Mouse (Mus musculus) layer of hippocampus, postnatal 10 days (tissue): ENCODE data around the gene Dhx36. TPM values are rescaled to one million over a fixed set of nuclear protein-coding genes. Genes with fewer than 3 reads are reported as not detected.

Experiments used
- DNase-seq, 2 experiments: peaks; one replicate each; pipeline ENCODE4 v3.0.0; 2021; ENCODE audit warnings: low spot score in 2 of 2
- total RNA-seq, 2 experiments: library from RNA; stranded (reverse); gene quantifications; 2 replicates each; pipeline ENCODE4 v1.2.3; 2021

The Dhx36 gene
- total RNA-seq, 2 experiments from 2014 or later: 59.7 to 62.4 TPM

DNA sequence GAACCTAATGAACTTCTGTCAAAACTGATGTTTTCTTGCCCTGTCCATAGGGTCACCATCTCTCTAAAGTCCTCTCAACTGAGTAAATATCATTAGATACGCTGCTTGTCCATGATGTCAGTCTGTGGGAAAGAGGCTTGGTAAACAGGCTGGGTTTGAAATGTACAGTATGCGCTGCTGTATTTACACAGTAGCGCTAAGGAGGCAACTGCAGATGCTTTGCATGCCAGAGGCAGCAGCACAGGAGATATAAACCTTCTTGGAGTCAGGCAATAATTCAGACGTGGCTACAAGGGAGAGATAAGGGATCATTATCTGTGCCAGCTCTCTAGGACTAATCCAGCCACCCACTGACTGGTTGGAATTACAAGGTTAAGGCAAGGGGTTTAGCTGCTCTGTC, 73.1 kb downstream of the Dhx36 start:
- DNase-seq: no peak

GRCm38 (mm10) chr3:62418387-62419138, 88.2 kb downstream of the Dhx36 start:
- DNase-seq: no peak

Other genes with a start within 250 kb of the Dhx36 start
- 10 to 100 TPM; 47.6 to 47.8 TPM for gene Arhgef26, start 168.7 kb downstream of the Dhx36 start, total RNA-seq
- 1 to 10 TPM in 1 of 2 experiments, under 1 TPM in 1; 0.91 to 1.1 TPM for gene Gpr149, start 98.1 kb upstream of the Dhx36 start, total RNA-seq